19 mouse cellular contexts compared by ENCODE assay signal in the genomic region with DNA sequence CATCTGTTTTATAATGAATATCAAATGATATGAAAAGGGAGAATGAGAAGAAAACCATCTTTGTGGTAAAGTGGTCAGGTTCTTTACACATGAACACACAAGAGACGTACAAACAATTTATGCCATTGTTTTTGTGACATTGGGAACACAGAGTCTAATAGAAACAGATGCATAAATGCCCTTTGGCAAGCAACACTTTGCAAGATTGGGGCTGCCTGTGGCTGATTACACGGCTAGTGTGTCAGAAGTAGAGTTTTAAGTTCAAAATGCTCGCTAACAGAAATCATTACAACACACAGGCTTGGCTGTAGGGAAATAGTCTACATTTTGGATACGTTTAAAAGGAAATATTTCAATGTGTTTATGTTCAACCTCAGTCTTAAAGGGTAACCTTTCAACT.
"Had no signal": no experiment of that assay in that cellular context is flagged by ENCODE, and none has a peak within 500 bp of the region (broad histone marks: within the 10 kb centered on the region; RNA-seq: fewer than 3 reads in every experiment).

No protein-coding gene starts in this region.

- H3K4me3 ChIP-seq: kidney, embryonic 15.5 days; limb, embryonic 13.5 days; megakaryocyte, embryonic 14.5 days had no signal

- H3K9ac ChIP-seq: kidney, embryonic 15.5 days; limb, embryonic 13.5 days; liver, embryonic 14.5 days; liver, postnatal 0 days; lung, embryonic 14.5 days had no signal

- H3K4me1 ChIP-seq: megakaryocyte, embryonic 14.5 days had no signal

- DNase-seq: kidney, adult 8-10 months; kidney, postnatal 10 days; kidney, postnatal 36 days; left cerebral cortex, postnatal 4 days; liver, postnatal 0 days; lung, embryonic 14.5 days; midbrain, embryonic 14.5 days; right cerebral cortex, adult 18-20 months; right cerebral cortex, postnatal 14 days; right cerebral cortex, postnatal 4 days; thymus, postnatal 25 days had no signal

- ATAC-seq: liver, postnatal 0 days; lung, postnatal 0 days had no signal

- H3K27me3 ChIP-seq: kidney, embryonic 15.5 days; limb, embryonic 13.5 days had no signal

- H3K36me3 ChIP-seq: kidney, embryonic 15.5 days; limb, embryonic 13.5 days had no signal

- H3K4me2 ChIP-seq: kidney, embryonic 15.5 days; limb, embryonic 13.5 days; liver, embryonic 11.5 days; lung, embryonic 14.5 days; midbrain, embryonic 11.5 days had no signal

- H3K9me3 ChIP-seq: kidney, embryonic 15.5 days; limb, embryonic 13.5 days; megakaryocyte, embryonic 14.5 days had no signal

- H3K27ac ChIP-seq: kidney, embryonic 15.5 days; liver, embryonic 14.5 days; macrophage had no signal
